Comparison of ENCODE assay signal across 17 mouse cellular contexts in the genomic region with DNA sequence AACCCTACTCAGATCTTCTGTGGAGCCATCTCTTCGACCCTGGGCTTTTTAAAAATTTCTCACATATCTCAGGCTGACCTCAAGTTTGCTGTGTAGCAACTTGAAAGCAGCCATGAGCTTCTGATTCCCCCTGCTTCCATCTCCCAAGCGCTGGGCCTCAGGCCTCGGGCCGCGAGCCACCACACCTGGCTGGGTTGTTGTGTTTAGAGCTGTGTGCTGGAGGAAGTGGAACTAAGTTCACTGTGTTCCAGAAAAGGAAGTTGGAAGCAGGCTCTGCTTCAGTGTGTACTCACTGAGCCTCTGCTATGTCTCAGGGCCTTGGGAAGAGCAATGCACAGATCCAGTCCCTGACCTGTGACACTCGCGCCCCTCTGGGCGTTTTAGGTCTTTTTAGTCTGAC. TPM values are rescaled to one million over a fixed set of nuclear protein-coding genes. Genes with fewer than 3 reads are reported as not detected.
DNase-seq lines count a peak whose midpoint lies in the region; ATAC-seq and TF ChIP-seq lines count a peak whose summit lies in the region.
"Had no signal": no experiment of that assay in that cellular context is flagged by ENCODE, and none has a peak within 500 bp of the region (broad histone marks: within the 10 kb centered on the region; RNA-seq: fewer than 3 reads in every experiment).

No protein-coding gene starts in this region.

- WGBS in heart, embryonic 13.5 days: 87% methylated on average over 8 of the region's 8 CpGs
- WGBS in heart, embryonic 10.5 days: 94% methylated on average over 8 of the region's 8 CpGs
- 45% methylated on average over 8 of the region's 8 CpGs for WGBS in macrophage (ENCODE audit: missing documents)

- H3K27me3 ChIP-seq in heart, embryonic 13.5 days (replicated peaks): no peaks in the 10 kb centered on the region
- no peaks in the 10 kb centered on the region for H3K27me3 ChIP-seq in heart, embryonic 10.5 days (ENCODE audit: insufficient read depth, poor library complexity, severe bottlenecking)
- no peaks in the 10 kb centered on the region for H3K27me3 ChIP-seq in CH12.LX (replicated peaks)
- H3K27me3 ChIP-seq: embryonic facial prominence, embryonic 13.5 days; midbrain, embryonic 12.5 days; stomach, embryonic 15.5 days had no signal

- H3K79me2 ChIP-seq in CH12.LX (replicated peaks; ENCODE audit: control insufficient read depth, extremely low read depth, insufficient read depth, poor library complexity, severe bottlenecking) (no peaks in the 10 kb centered on the region), macrophage (ENCODE audit: inconsistent target) (peaks cover 67% of the 10 kb centered on the region)

- no peak for TF ChIP-seq POLR2A in CH12.LX (IDR thresholded peaks at IDR 0.05; ENCODE audit: low read depth, low read length)
- TF ChIP-seq POLR2A in bone marrow macrophage, adult 2 months (IDR thresholded peaks at IDR 0.05; ENCODE audit: borderline replicate concordance, low read depth, low read length): no peak

- H3K4me1 ChIP-seq in heart, embryonic 13.5 days: peaks cover 45% of the 10 kb centered on the region
- peaks cover 31% of the 10 kb centered on the region for H3K4me1 ChIP-seq in heart, embryonic 10.5 days
- peaks cover 3 to 23% of the 10 kb centered on the region in 2 experiments; a peak in 3 of 4 replicates for H3K4me1 ChIP-seq in CH12.LX (ENCODE audit: control insufficient read depth in 1 of 2, insufficient read depth in 2 of 2)
- H3K4me1 ChIP-seq in bone marrow macrophage, adult 2 months (ENCODE audit: control insufficient read depth, insufficient read depth, low read length): peaks cover 42% of the 10 kb centered on the region

- no peak for ATAC-seq in heart, embryonic 13.5 days (ENCODE audit: extremely low read depth, insufficient number of reproducible peaks, low FRiP score, low TSS enrichment)
- ATAC-seq: hindbrain, postnatal 0 days had no signal

- dilution Hi-C loops in CH12.LX (cut with MboI; ENCODE audit: extremely low pct_ligation_motif_present, extremely low pct_unique_long_range_greater_than_20kb, low sequenced_read_pairs): no loop called here

- TF ChIP-seq RAD21 in CH12.LX (IDR thresholded peaks at IDR 0.05; ENCODE audit: low read depth, low read length): no peak

- H3K4me3 ChIP-seq in heart, embryonic 13.5 days: no peak overlapping the region
- H3K4me3 ChIP-seq in heart, embryonic 10.5 days: no peak overlapping the region
- H3K4me3 ChIP-seq in CH12.LX (replicated peaks in 1 of 3; ENCODE audit: low read depth in 2 of 3, low read length in 2 of 3, poor library complexity in 1 of 3) (no peak overlapping the region), macrophage (ENCODE audit: inconsistent target) (peak overlapping the region; percentile 97; the same call in 1 of the 2 replicates)
- peak overlapping the region; percentile 37 for H3K4me3 ChIP-seq in bone marrow macrophage, adult 2 months (ENCODE audit: insufficient read depth, low read length)
- H3K4me3 ChIP-seq: embryonic facial prominence, embryonic 13.5 days; midbrain, embryonic 12.5 days; stomach, embryonic 15.5 days had no signal

- DNase-seq in heart, embryonic 10.5 days (ENCODE audit: low spot score): no peak
- peak; percentile 16 for DNase-seq in CH12.LX (ENCODE audit: extremely low read depth)
- no peak for DNase-seq in yolk sac, embryonic 10.5 days (ENCODE audit: low spot score)
- no peak for DNase-seq in layer of hippocampus, adult 11-12 months (ENCODE audit: low spot score)
- DNase-seq: adrenal gland, postnatal 36 days; gastrocnemius, postnatal 36 days; kidney, postnatal 14 days; lung, adult 18-20 months; right cerebral cortex, postnatal 25 days; thymus, postnatal 36 days had no signal

- in situ Hi-C loops in CH12.LX (cut with MboI; ENCODE audit: low pct_ligation_motif_present, low pct_unique_long_range_greater_than_20kb, low sequenced_read_pairs): loop anchor here (10.0 kb wide), 1 partner anchor 63 kb away; no protein-coding TSS in a partner anchor

- H3K36me3 ChIP-seq in heart, embryonic 13.5 days: peaks cover 24% of the 10 kb centered on the region
- H3K36me3 ChIP-seq in heart, embryonic 10.5 days: peaks cover 24% of the 10 kb centered on the region
- peaks cover 12 to 44% of the 10 kb centered on the region in 2 experiments for H3K36me3 ChIP-seq in CH12.LX (replicated peaks in 1 of 2; ENCODE audit: control insufficient read depth in 1 of 2, insufficient read depth in 1 of 2, low read length in 1 of 2)
- H3K36me3 ChIP-seq in macrophage (ENCODE audit: inconsistent target): peaks cover 33% of the 10 kb centered on the region

- peak overlapping the region; percentile 0; the same call in 1 of the 2 replicates for H3K9ac ChIP-seq in heart, embryonic 13.5 days
- no peak overlapping the region for H3K9ac ChIP-seq in CH12.LX (ENCODE audit: insufficient read depth, low read depth)
- H3K9ac ChIP-seq: embryonic facial prominence, embryonic 13.5 days; midbrain, embryonic 12.5 days; stomach, embryonic 15.5 days had no signal

- H3K27ac ChIP-seq in heart, embryonic 13.5 days (replicated peaks): no peak overlapping the region
- no peak overlapping the region for H3K27ac ChIP-seq in heart, embryonic 10.5 days
- H3K27ac ChIP-seq in CH12.LX (ENCODE audit: insufficient read depth, low read depth) (no peak overlapping the region), macrophage (peak overlapping the region; percentile 96)
- peak overlapping the region; percentile 56 for H3K27ac ChIP-seq in bone marrow macrophage, adult 2 months (ENCODE audit: insufficient read depth, low read depth, low read length)
- H3K27ac ChIP-seq: embryonic facial prominence, embryonic 13.5 days; hindbrain, postnatal 0 days; midbrain, embryonic 12.5 days; stomach, embryonic 15.5 days had no signal

- peaks cover 3% of the 10 kb centered on the region; the same call in 1 of the 2 replicates for H3K9me3 ChIP-seq in heart, embryonic 13.5 days
- H3K9me3 ChIP-seq in heart, embryonic 10.5 days: peaks cover 5% of the 10 kb centered on the region; the same call in 1 of the 2 replicates
- peaks cover 11% of the 10 kb centered on the region for H3K9me3 ChIP-seq in CH12.LX (replicated peaks; ENCODE audit: low read length)
- H3K9me3 ChIP-seq: embryonic facial prominence, embryonic 13.5 days; midbrain, embryonic 12.5 days; stomach, embryonic 15.5 days had no signal

- no peak for TF ChIP-seq EP300 in CH12.LX (IDR thresholded peaks at IDR 0.05; ENCODE audit: low read length)

- no peak overlapping the region for H3K4me2 ChIP-seq in heart, embryonic 13.5 days
- H3K4me2 ChIP-seq in CH12.LX (ENCODE audit: insufficient read depth, low read depth, poor library complexity, severe bottlenecking): peak overlapping the region; percentile 6; the same call in 1 of the 2 replicates

- TF ChIP-seq CTCF in CH12.LX (conservative IDR thresholded peaks at IDR 0.05 in 1 of 2, IDR thresholded peaks at IDR 0.05 in 1 of 2; ENCODE audit: low read depth in 2 of 2, low read length in 2 of 2): no peak
- TF ChIP-seq CTCF in bone marrow macrophage, adult 2 months (IDR thresholded peaks at IDR 0.05; ENCODE audit: low read depth, low read length): no peak

RNA-seq across cellular contexts. Expression of a gene that starts 1.9 kb away (rescaled TPM):
- polyA plus RNA-seq in heart, embryonic 13.5 days (2015; fragmentation: Nextera tagmentation; extraction: Ambion mirVana): 73.0 and 81.6 TPM in 2 replicates
- 67.5 and 77.1 TPM in 2 replicates for polyA plus RNA-seq in heart, embryonic 10.5 days (2016; fragmentation: Nextera tagmentation; extraction: Ambion mirVana)
- total RNA-seq in CH12.LX (2012; rRNA removed) (32.4 and 42.7 TPM in 2 replicates), CH12.LX (2014; rRNA removed) (38.0 and 39.5 TPM in 2 replicates)
- polyA plus RNA-seq in CH12.LX (2012; ENCODE audit: insufficient read length, low read depth) (27.2 and 27.6 TPM in 2 replicates), macrophage (2018) (34.9 to 87.9 TPM (median 66.0 TPM) in 3 replicates)
- 99.8 and 101 TPM in 2 replicates for polyA plus RNA-seq in bone marrow macrophage, adult 2 months (2012; ENCODE audit: insufficient read depth, insufficient read length, missing spikeins)
- 100 to 1,000 TPM in 8 of 26 experiments, 10 to 100 TPM in 18; 25.9 to 210 (median 73.0) TPM for total RNA-seq in macrophage (2018; cell fraction: chromatin; rRNA removed)
- 10 to 100 TPM; 25.9 to 74.0 (median 39.7) TPM for total RNA-seq in macrophage (2018; cell fraction: cytosol; rRNA removed)
- total RNA-seq in macrophage (2018; cell fraction: nucleus; rRNA removed): 100 to 1,000 TPM in 4 of 26 experiments, 10 to 100 TPM in 22; 19.2 to 124 (median 43.3) TPM

RNA-seq across cellular contexts. Expression of a gene that starts 15.4 kb away (rescaled TPM):
- polyA plus RNA-seq in heart, embryonic 13.5 days (2015; fragmentation: Nextera tagmentation; extraction: Ambion mirVana): 23.6 and 28.7 TPM in 2 replicates
- polyA plus RNA-seq in heart, embryonic 10.5 days (2016; fragmentation: Nextera tagmentation; extraction: Ambion mirVana): 46.0 and 48.0 TPM in 2 replicates
- total RNA-seq in CH12.LX (2012; rRNA removed): 39.4 and 40.5 TPM in 2 replicates
- total RNA-seq in CH12.LX (2014; rRNA removed): 32.9 and 34.8 TPM in 2 replicates
- 23.6 and 23.8 TPM in 2 replicates for polyA plus RNA-seq in CH12.LX (2012; ENCODE audit: insufficient read length, low read depth)
- polyA plus RNA-seq in bone marrow macrophage, adult 2 months (2012; ENCODE audit: insufficient read depth, insufficient read length, missing spikeins): 4.7 and 5.6 TPM in 2 replicates
- 10 to 100 TPM in 14 of 26 experiments, 1 to 10 TPM in 12; 3.2 to 21.6 (median 10.5) TPM for total RNA-seq in macrophage (2018; cell fraction: chromatin; rRNA removed)
- total RNA-seq in macrophage (2018; cell fraction: cytosol; rRNA removed): 1 to 10 TPM; 4.3 to 8.2 (median 6.9) TPM
- 10 to 100 TPM in 7 of 26 experiments, 1 to 10 TPM in 19; 3.3 to 23.2 (median 7.9) TPM for total RNA-seq in macrophage (2018; cell fraction: nucleus; rRNA removed)
- 3.5 to 12.3 TPM (median 7.7 TPM) in 3 replicates for polyA plus RNA-seq in macrophage (2018)

RNA-seq across cellular contexts. Expression of a gene that starts 24.3 kb away (rescaled TPM):
- polyA plus RNA-seq in heart, embryonic 13.5 days (2015; fragmentation: Nextera tagmentation; extraction: Ambion mirVana): 65.5 and 75.4 TPM in 2 replicates
- 105 and 134 TPM in 2 replicates for polyA plus RNA-seq in heart, embryonic 10.5 days (2016; fragmentation: Nextera tagmentation; extraction: Ambion mirVana)
- total RNA-seq in CH12.LX (2012; rRNA removed) (54.0 and 54.9 TPM in 2 replicates), CH12.LX (2014; rRNA removed) (55.9 and 57.2 TPM in 2 replicates)
- polyA plus RNA-seq in CH12.LX (2012; ENCODE audit: insufficient read length, low read depth) (91.8 and 96.5 TPM in 2 replicates), macrophage (2018) (41.4 to 77.2 TPM (median 65.0 TPM) in 3 replicates)
- polyA plus RNA-seq in bone marrow macrophage, adult 2 months (2012; ENCODE audit: insufficient read depth, insufficient read length, missing spikeins): 74.7 and 77.1 TPM in 2 replicates
- 10 to 100 TPM; 22.2 to 96.4 (median 45.7) TPM for total RNA-seq in macrophage (2018; cell fraction: chromatin; rRNA removed)
- 10 to 100 TPM; 47.7 to 84.9 (median 68.4) TPM for total RNA-seq in macrophage (2018; cell fraction: cytosol; rRNA removed)
- 10 to 100 TPM; 27.6 to 71.9 (median 44.6) TPM for total RNA-seq in macrophage (2018; cell fraction: nucleus; rRNA removed)

RNA-seq across cellular contexts. Expression of a gene that starts 27.6 kb away (rescaled TPM):
- polyA plus RNA-seq in heart, embryonic 13.5 days (2015; fragmentation: Nextera tagmentation; extraction: Ambion mirVana): 46.0 and 47.9 TPM in 2 replicates
- 44.2 and 51.2 TPM in 2 replicates for polyA plus RNA-seq in heart, embryonic 10.5 days (2016; fragmentation: Nextera tagmentation; extraction: Ambion mirVana)
- total RNA-seq in CH12.LX (2012; rRNA removed): 63.2 and 77.6 TPM in 2 replicates
- total RNA-seq in CH12.LX (2014; rRNA removed): 28.6 and 32.6 TPM in 2 replicates
- 66.5 and 71.5 TPM in 2 replicates for polyA plus RNA-seq in CH12.LX (2012; ENCODE audit: insufficient read length, low read depth)
- polyA plus RNA-seq in bone marrow macrophage, adult 2 months (2012; ENCODE audit: insufficient read depth, insufficient read length, missing spikeins): 418 and 432 TPM in 2 replicates
- total RNA-seq in macrophage (2018; cell fraction: chromatin; rRNA removed): 100 to 1,000 TPM in 11 of 26 experiments, 10 to 100 TPM in 15; 17.9 to 210 (median 80.2) TPM
- 100 to 1,000 TPM in 10 of 26 experiments, 10 to 100 TPM in 16; 62.4 to 180 (median 86.0) TPM for total RNA-seq in macrophage (2018; cell fraction: cytosol; rRNA removed)
- total RNA-seq in macrophage (2018; cell fraction: nucleus; rRNA removed): 100 to 1,000 TPM in 8 of 26 experiments, 10 to 100 TPM in 18; 31.1 to 178 (median 73.6) TPM
- polyA plus RNA-seq in macrophage (2018): 158 to 239 TPM (median 178 TPM) in 3 replicates

RNA-seq across cellular contexts. Expression of a gene that starts 38.9 kb away (rescaled TPM):
- polyA plus RNA-seq in heart, embryonic 13.5 days (2015; fragmentation: Nextera tagmentation; extraction: Ambion mirVana): 39.2 and 42.0 TPM in 2 replicates
- polyA plus RNA-seq in heart, embryonic 10.5 days (2016; fragmentation: Nextera tagmentation; extraction: Ambion mirVana): 50.8 and 67.8 TPM in 2 replicates
- total RNA-seq in CH12.LX (2012; rRNA removed) (53.2 and 65.4 TPM in 2 replicates), CH12.LX (2014; rRNA removed) (87.5 and 93.2 TPM in 2 replicates)
- polyA plus RNA-seq in CH12.LX (2012; ENCODE audit: insufficient read length, low read depth) (53.2 and 67.1 TPM in 2 replicates), macrophage (2018) (21.2 to 24.6 TPM (median 22.0 TPM) in 3 replicates)
- polyA plus RNA-seq in bone marrow macrophage, adult 2 months (2012; ENCODE audit: insufficient read depth, insufficient read length, missing spikeins): 31.0 and 31.5 TPM in 2 replicates
- 10 to 100 TPM in 15 of 26 experiments, 1 to 10 TPM in 11; 1.5 to 33.8 (median 12.7) TPM for total RNA-seq in macrophage (2018; cell fraction: chromatin; rRNA removed)
- total RNA-seq in macrophage (2018; cell fraction: cytosol; rRNA removed): 10 to 100 TPM in 21 of 26 experiments, 1 to 10 TPM in 5; 8.3 to 22.3 (median 13.6) TPM
- total RNA-seq in macrophage (2018; cell fraction: nucleus; rRNA removed): 10 to 100 TPM in 3 of 26 experiments, 1 to 10 TPM in 23; 1.3 to 18.9 (median 7.0) TPM

Comparison
In these comparisons a context has a peak if more than half of its experiments do, and no peak if none do; other contexts are left out.
1. H3K27ac ChIP-seq: peak in bone marrow macrophage, adult 2 months (single experiment) and macrophage (single experiment); none in heart, embryonic 13.5 days (single experiment), heart, embryonic 10.5 days (single experiment) and CH12.LX (single experiment).
2. H3K4me3 ChIP-seq: peak in bone marrow macrophage, adult 2 months (single experiment) and macrophage (single experiment); none in heart, embryonic 13.5 days (single experiment), heart, embryonic 10.5 days (single experiment) and CH12.LX (0 of 3).